Mouse (Mus musculus): Measurements from ENCODE around the gene Zbtb26. TPM values are rescaled to one million over a fixed set of nuclear protein-coding genes. Genes with fewer than 3 reads are reported as not detected.

Zbtb26 gene
- total RNA-seq, 2 experiments from 2014 or later, result 4.6 to 5.7 TPM

DNA sequence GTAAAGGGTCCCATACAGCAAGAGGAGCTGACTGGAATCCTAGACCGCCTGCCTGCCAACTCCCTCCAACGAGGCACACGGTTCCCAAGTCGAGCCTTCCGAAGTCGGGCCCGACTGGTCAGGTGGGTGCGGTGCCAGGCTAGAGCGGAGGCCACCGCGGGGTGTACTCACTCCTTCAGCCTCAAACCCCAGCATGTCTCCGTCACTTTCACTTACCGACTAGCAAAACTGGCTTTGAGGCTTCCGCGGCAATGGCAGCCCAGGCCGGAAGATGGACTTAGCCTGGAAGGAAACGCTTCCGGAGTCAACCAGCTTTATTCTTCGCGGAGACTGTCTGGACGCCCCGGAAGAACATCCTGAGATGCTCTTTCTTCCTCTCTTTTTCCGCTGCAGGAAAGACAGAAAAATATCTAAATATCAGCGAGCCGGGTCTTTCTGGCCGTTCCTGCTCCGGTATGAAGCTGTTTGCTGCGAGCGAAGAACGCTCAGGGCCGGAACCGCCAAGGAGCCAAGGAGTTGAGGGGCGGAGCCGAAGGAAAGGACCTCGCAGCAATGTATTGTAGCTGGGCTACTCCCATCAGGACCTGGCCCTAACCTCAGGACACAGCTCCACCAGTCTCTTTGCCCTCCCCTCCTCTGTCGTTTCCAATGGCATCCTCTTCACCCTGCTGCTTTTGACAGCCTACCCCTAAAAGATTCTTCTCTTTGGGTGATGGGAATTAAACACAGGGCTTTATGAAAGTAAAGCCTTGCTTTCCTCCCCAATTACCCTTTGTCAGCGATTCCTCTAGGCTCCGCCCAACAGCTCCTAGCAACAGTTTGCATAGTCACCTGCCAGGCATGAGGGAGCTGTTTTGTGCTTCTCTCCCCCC, 12.1 kb downstream of the Zbtb26 start:
- Histone ChIP-seq H3K27ac (peak overlapping the region; percentile 90), H3K4me3 (peak overlapping the region; percentile 78)
- intact Hi-C loops (cut with DNase I), result no loop called here
- DNase-seq, result peak; percentile 84
- TF ChIP-seq CTCF (IDR thresholded peaks at IDR 0.05), result 0 out of 2 replicates have a peak, but pooled peaks have one; percentile 5

DNA sequence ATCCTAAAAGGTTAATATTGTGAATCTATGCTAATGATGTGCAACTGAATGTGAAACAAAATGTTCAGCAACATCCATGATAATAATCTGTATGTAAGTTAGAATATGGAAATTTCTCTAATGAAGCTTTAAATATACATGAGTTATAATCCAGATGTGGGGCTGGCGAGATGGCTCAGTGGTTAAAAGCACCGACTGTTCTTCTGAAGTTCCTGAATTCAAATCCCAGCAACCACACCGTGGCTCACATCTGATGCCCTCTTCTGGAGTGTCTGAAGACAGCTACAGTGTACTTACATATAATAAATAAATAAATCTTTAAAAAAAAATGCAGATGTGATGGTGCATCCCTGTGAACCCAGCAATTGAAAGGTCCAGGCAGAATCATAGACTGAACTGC, 19.3 kb downstream of the Zbtb26 start:
- intact Hi-C loops (cut with DNase I), result no loop called here
- no peak for DNase-seq
- H3K27ac ChIP-seq, result peak overlapping the region; percentile 96
- no peak; the same call in 1 of the 2 replicates for TF ChIP-seq CTCF (IDR thresholded peaks at IDR 0.05)
- no peak overlapping the region; the same call in 1 of the 2 replicates for H3K4me3 ChIP-seq

DNA sequence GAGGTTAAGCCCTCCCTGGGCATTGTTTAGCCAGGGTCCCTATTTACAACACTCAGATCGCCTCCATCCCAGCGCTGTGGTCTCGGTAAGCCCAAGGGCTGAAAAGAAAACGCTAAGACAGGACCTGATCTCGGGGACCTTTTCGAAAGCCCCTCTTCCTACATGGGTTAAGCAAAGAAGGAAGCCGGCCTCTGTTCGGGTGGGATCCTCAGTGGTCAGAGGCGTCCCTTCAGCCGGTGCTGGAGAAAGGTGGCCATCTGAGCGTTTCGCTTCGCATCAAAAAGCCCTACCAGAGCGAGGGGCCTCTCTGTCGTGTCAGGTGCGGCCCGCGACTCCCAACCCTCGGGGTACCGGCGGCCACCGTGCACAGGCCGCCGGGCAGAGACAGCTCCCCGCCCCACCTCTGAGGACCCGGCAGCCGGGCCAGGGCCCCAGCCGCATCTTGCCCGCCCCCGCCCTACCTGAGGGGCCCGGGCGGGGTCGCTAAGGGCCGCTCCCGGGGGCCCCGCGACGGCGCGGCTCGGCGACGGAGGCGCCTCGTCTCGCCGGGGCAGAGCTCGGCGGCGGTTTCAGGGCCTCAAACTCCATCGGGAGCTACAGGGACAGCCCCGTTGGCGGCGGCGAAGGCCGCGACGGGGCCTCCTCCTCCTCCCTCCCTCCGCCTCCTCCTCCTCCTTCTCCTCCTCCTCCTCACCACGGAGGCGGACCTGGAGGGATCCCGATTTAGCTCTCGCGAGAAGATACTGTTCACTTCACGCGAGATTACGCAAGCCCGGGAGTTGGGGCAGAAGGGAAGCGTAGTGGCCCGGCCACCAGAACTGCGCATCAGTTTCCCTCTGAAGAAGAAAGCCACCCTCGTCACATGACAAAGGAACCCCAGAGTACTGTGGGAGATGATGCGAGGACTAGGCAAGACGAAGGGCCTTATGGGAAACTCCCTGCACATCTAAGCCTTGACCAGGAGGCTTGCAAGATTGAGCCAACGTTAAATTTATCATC, 20.3 kb downstream of the Zbtb26 start, which contains the start of gene Rc3h2:
Gene Rc3h2 (minus strand): TSS at position 598 of the 999 bp plus-strand sequence.
- intact Hi-C loops (cut with DNase I), result no loop called here
- peak; percentile 95 for DNase-seq
- Histone ChIP-seq H3K27ac (peak within 1 kb of the TSS; percentile 96), H3K4me3 (peak within 1 kb of the TSS; percentile 96)
- no peak for TF ChIP-seq CTCF (IDR thresholded peaks at IDR 0.05)

DNA sequence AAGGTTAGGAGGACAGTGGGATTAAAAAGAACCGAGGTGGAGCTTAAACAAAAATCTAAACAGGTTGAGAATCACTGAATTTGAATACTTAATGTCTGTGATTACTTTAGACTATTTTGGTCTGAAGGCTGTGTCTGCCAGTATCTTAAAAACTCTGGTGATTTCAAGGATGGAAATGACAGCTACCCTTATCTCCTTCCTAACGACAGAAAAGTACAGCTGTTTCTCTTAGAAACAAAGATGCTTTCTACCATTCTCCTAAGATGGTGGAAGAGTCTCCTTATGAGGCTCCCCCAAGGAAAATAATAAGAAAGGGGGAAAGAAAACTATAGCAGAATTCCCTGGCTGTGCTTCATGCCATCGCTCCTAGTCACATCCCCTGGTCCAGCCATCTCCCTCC, 21.0 kb downstream of the Zbtb26 start:
- H3K27ac ChIP-seq, result peak overlapping the region; percentile 96
- intact Hi-C loops (cut with DNase I), result no loop called here
- peak overlapping the region; percentile 96 for H3K4me3 ChIP-seq
- DNase-seq, result no peak
- no peak for TF ChIP-seq CTCF (IDR thresholded peaks at IDR 0.05)

DNA sequence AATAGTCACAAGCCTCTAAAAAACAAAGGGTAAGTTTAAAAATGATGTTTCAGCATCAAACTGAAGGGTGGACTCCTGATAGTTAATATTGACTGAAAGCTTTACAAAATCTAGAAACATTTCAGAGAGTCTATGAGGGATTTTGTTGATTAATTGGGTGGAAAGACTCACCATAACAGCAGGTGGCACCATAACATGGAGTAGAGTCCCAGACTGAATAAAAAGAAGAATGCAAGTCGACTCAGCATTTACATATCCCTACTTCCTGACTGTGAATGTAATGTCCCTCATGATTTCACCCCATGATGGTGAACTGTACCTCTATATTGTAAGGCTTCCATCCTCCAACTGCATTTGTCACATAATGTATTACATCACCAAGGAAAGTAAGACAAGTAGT, 47.4 kb downstream of the Zbtb26 start:
- intact Hi-C loops (cut with DNase I), result no loop called here
- DNase-seq, result no peak
- H3K4me3 ChIP-seq, result no peak overlapping the region
- peak; percentile 37 for TF ChIP-seq CTCF (IDR thresholded peaks at IDR 0.05)
- H3K27ac ChIP-seq, result no peak overlapping the region

DNA sequence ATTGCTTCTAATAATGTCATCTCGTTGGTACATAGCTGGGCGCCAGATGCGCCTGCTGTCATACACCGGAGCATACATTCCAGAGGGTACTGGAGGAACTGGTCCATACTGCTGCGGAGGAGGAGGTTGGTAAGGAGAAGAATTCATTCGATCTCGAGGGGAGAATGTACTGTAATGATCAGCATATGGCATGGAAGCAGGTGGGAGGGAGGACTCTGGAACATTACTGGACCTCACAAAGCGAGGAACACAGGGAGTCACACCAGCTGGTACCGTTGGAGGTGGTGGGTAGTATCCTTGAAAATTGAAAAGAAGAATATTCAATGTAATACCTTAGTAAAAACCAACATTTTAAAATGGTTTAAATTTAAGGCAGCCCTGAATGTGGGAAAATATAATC, 60.0 kb downstream of the Zbtb26 start:
- intact Hi-C loops (cut with DNase I), result loop anchor here (10.0 kb wide), 1 partner anchor 1632 kb away; no protein-coding TSS in a partner anchor
- H3K27ac ChIP-seq, result no peak overlapping the region
- no peak for TF ChIP-seq CTCF (IDR thresholded peaks at IDR 0.05)
- DNase-seq, result no peak
- H3K4me3 ChIP-seq, result no peak overlapping the region

Other genes starting within 250 kb of the Zbtb26 start
- gene Olfr366, start 231.6 kb downstream of the Zbtb26 start, total RNA-seq (2021), result not detected
- gene Olfr368, start 116.6 kb downstream of the Zbtb26 start, total RNA-seq (2021), result not detected
- gene Pdcl, start 83.8 kb downstream of the Zbtb26 start, total RNA-seq (2021), result 10 to 100 TPM in 1 of 2 experiments, 1 to 10 TPM in 1; 10.0 to 16.0 TPM
- gene Rc3h2, start 20.2 kb downstream of the Zbtb26 start, total RNA-seq (2021), result 10 to 100 TPM; 36.0 to 46.3 TPM
- 1 to 10 TPM; 3.4 to 4.0 TPM for gene Zbtb6, start within 50 bp of the Zbtb26 start, total RNA-seq (2021)
- 10 to 100 TPM; 33.9 to 34.5 TPM for gene Rabgap1, start 144 bp upstream of the Zbtb26 start, total RNA-seq (2021)
- gene Gpr21, start 73.2 kb upstream of the Zbtb26 start, total RNA-seq (2021), result under 1 TPM; 0.50 to 0.71 TPM

All from gastrocnemius, adult 2 months (tissue).